Mouse (Mus musculus) lung, embryonic 16.5 days (tissue): Measurements from ENCODE around the gene Bmpr2. TPM values are rescaled to one million over a fixed set of nuclear protein-coding genes. Genes with fewer than 3 reads are reported as not detected.

Experiments
- ATAC-seq: fragments of 200-750 bp; cut with Nextera tagmentation; 2 replicates; pipeline ENCODE4 v1.8.0; 2017; ENCODE audit warnings: low read depth, mild to moderate bottlenecking, moderate library complexity
- H3K27ac ChIP-seq: fragments of 300-500 bp; sonication (generic); 2 replicates; pipeline ENCODE4 v1.5.1; 2014; ENCODE audit warnings: mild to moderate bottlenecking, control low read depth, low read length
- H3K27me3 ChIP-seq: fragments of 300-500 bp; sonication (generic); 2 replicates; pipeline ENCODE4 v1.6.1; 2014; ENCODE audit warnings: low read depth, low read length, mixed read lengths; ENCODE audit not compliant: control insufficient read depth, insufficient read depth
- H3K36me3 ChIP-seq: fragments of 300-500 bp; sonication (generic); 2 replicates; pipeline ENCODE4 v1.6.1; 2014; ENCODE audit warnings: low read length; ENCODE audit not compliant: control insufficient read depth, insufficient read depth
- H3K4me1 ChIP-seq: fragments of 300-500 bp; sonication (generic); replicated peaks from 2 replicates; pipeline ENCODE4 v1.6.1; 2014; ENCODE audit warnings: low read length, mixed read lengths; ENCODE audit not compliant: control insufficient read depth, insufficient read depth
- H3K4me2 ChIP-seq: fragments of 300-500 bp; sonication (generic); 2 replicates; pipeline ENCODE4 v1.6.1; 2014; ENCODE audit warnings: low read depth, low read length, control low read depth
- H3K4me3 ChIP-seq: fragments of 300-500 bp; sonication (generic); 2 replicates; pipeline ENCODE4 v1.5.1; 2014; ENCODE audit warnings: mild to moderate bottlenecking, low read length, control low read depth
- H3K9ac ChIP-seq: fragments of 300-500 bp; sonication (generic); 2 replicates; pipeline ENCODE4 v1.6.1; 2014; ENCODE audit warnings: low read length, control low read depth
- H3K9me3 ChIP-seq: fragments of 300-500 bp; sonication (generic); 2 replicates; pipeline ENCODE4 v1.6.1; 2016; ENCODE audit warnings: low read length; ENCODE audit not compliant: control insufficient read depth
- WGBS: fragments of 180-500 bp; shearing (Covaris S2); extraction: QIAGEN DNeasy Blood & Tissue Kit; methylation state at CpG from one replicate; pipeline ENCODE4 v1.1.7; 2014; 5-methylcytosine and 5-hydroxymethylcytosine counted together
- polyA plus RNA-seq: library from polyadenylated mRNA; unstranded; fragments of >200 nt; fragmentation: Nextera tagmentation; extraction: Ambion mirVana; gene quantifications from 2 replicates; pipeline ENCODE4 v1.2.1, GENCODE M21; 2015

The Bmpr2 gene
- polyA plus RNA-seq, 1 experiment from 2014 or later = 9.4 TPM

DNA sequence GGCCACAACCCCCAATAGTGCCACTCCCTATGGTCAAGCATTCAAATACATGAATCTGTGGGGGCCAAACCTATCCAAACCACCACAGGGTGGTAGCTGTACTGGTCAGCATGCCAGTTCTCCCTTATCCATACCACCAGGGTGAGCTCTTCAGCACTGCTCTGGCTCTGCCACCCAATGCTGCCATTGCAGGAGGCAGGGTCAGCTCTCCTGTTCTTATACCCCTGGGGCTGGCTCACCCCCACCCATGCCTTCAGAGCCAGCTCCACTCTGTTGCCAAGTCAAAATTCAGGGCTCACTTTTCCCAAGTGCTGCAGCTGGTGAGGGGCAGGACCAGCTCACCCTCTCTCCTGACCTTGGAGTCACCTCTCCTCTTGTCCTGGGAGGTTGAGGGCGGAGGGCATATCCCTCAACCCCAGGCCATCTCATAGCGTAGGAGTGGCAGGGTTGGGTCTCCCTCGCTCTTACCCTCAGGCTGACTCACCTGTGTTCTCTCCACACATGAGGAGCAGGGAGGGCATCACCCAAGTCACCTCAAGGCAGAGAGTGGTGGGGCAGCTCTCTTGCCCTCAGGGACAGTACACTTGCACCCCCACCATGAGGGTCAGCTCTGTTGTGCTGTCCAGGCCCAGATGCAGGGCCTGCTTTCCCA is 162.9 kb downstream of the Bmpr2 start:
- Histone ChIP-seq H3K27me3 (no peaks in the 10 kb centered on the region), H3K27ac (no peak overlapping the region), H3K36me3 (peaks cover 5% of the 10 kb centered on the region; the same call in 1 of the 2 replicates), H3K4me1 (0 out of 2 replicates have a peak, but pooled peaks cover 7% of the 10 kb centered on the region), H3K9ac (no peak overlapping the region), H3K9me3 (peaks cover 4% of the 10 kb centered on the region; the same call in 1 of the 2 replicates), H3K4me2 (no peak overlapping the region), H3K4me3 (no peak overlapping the region)
- 97% methylated on average over 3 of the region's 3 CpGs for WGBS
- no peak for ATAC-seq

DNA sequence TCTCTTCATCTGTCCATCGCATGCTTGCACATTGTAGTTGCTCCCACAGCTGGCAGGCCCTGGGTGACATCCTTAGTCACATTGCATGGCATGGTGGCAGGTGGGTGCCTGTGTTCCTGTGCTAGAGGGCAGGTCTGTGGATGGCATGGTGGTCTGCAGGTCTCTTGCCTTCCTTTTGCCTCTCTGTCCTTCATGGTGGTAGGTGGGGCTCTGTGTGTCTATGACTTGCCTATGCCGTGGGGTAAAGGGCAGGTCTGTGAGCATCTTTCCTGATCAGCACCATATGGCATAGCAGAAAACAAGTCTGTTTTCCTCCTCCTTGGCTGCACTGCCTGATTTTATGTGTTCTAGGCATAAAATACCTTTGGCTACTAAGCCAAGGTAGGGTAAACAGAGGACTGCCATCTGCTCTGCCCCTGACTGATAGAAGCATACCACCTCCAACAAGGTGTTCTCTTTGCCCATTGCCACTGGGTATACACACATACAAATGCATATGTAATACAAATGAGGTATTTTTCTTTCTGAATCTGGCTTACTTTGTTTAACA is 164.0 kb downstream of the Bmpr2 start:
- H3K9me3 ChIP-seq = peaks cover 4% of the 10 kb centered on the region; the same call in 1 of the 2 replicates
- no peak overlapping the region for H3K4me2 ChIP-seq
- H3K27ac ChIP-seq = no peak overlapping the region
- no peak overlapping the region for H3K4me3 ChIP-seq
- WGBS = 86% methylated on average over 2 of the region's 2 CpGs
- H3K36me3 ChIP-seq = peaks cover 5% of the 10 kb centered on the region; the same call in 1 of the 2 replicates
- H3K4me1 ChIP-seq = 0 out of 2 replicates have a peak, but pooled peaks cover 7% of the 10 kb centered on the region
- no peaks in the 10 kb centered on the region for H3K27me3 ChIP-seq
- ATAC-seq = no peak
- no peak overlapping the region for H3K9ac ChIP-seq

Other genes with a start within 250 kb of the Bmpr2 start
- gene Gm973, start 247.1 kb upstream of the Bmpr2 start, polyA plus RNA-seq = 2.0 and 2.3 TPM in 2 replicates
- gene Sumo1, start 92.6 kb upstream of the Bmpr2 start, polyA plus RNA-seq = 366 and 371 TPM in 2 replicates
- 188 and 207 TPM in 2 replicates for gene Nop58, start 78.4 kb upstream of the Bmpr2 start, polyA plus RNA-seq
- gene Fam117b, start 149.6 kb downstream of the Bmpr2 start, polyA plus RNA-seq = 8.4 and 8.9 TPM in 2 replicates